Mouse (Mus musculus) hindbrain, embryonic 12.5 days (tissue): Measurements from ENCODE around the gene Mgat3. TPM values are rescaled to one million over a fixed set of nuclear protein-coding genes. Genes with fewer than 3 reads are reported as not detected.

ENCODE experiments used
- ATAC-seq: fragments of 200-750 bp; cut with Nextera tagmentation; 2 replicates; pipeline ENCODE4 v1.8.0; 2017; ENCODE audit warnings: moderate TSS enrichment; ENCODE audit not compliant: low FRiP score
- H3K27ac ChIP-seq: fragments of 300-500 bp; sonication (generic); 2 replicates; pipeline ENCODE4 v1.5.1; 2016; ENCODE audit warnings: mild to moderate bottlenecking
- H3K27me3 ChIP-seq: fragments of 300-500 bp; sonication (generic); 2 replicates; pipeline ENCODE4 v1.6.1; 2016; ENCODE audit warnings: mild to moderate bottlenecking
- H3K36me3 ChIP-seq: fragments of 300-500 bp; sonication (generic); 2 replicates; pipeline ENCODE4 v1.6.1; 2016; ENCODE audit warnings: mild to moderate bottlenecking
- H3K4me1 ChIP-seq: fragments of 300-500 bp; sonication (generic); 2 replicates; pipeline ENCODE4 v1.6.1; 2016
- H3K4me2 ChIP-seq: fragments of 300-500 bp; sonication (generic); replicated peaks from 2 replicates; pipeline ENCODE4 v1.6.1; 2016; ENCODE audit warnings: mild to moderate bottlenecking
- H3K4me3 ChIP-seq: fragments of 300-500 bp; sonication (generic); 2 replicates; pipeline ENCODE4 v1.5.1; 2016; ENCODE audit warnings: mild to moderate bottlenecking
- H3K9ac ChIP-seq: fragments of 300-500 bp; sonication (generic); 2 replicates; pipeline ENCODE4 v1.6.1; 2016; ENCODE audit warnings: mild to moderate bottlenecking, moderate library complexity
- H3K9me3 ChIP-seq: fragments of 300-500 bp; sonication (generic); replicated peaks from 2 replicates; pipeline ENCODE4 v1.6.1; 2016; ENCODE audit warnings: mild to moderate bottlenecking
- WGBS: fragments of 180-500 bp; shearing (Covaris S2); methylation state at CpG from one replicate; pipeline ENCODE4 v1.1.7; 2016; 5-methylcytosine and 5-hydroxymethylcytosine counted together
- polyA plus RNA-seq: library from polyadenylated mRNA; unstranded; fragments of >200 nt; fragmentation: Nextera tagmentation; extraction: Ambion mirVana; gene quantifications from 2 replicates; pipeline ENCODE4 v1.2.1, GENCODE M21; 2016

Gene Mgat3
- polyA plus RNA-seq, 1 experiment from 2014 or later = 12.0 TPM

DNA sequence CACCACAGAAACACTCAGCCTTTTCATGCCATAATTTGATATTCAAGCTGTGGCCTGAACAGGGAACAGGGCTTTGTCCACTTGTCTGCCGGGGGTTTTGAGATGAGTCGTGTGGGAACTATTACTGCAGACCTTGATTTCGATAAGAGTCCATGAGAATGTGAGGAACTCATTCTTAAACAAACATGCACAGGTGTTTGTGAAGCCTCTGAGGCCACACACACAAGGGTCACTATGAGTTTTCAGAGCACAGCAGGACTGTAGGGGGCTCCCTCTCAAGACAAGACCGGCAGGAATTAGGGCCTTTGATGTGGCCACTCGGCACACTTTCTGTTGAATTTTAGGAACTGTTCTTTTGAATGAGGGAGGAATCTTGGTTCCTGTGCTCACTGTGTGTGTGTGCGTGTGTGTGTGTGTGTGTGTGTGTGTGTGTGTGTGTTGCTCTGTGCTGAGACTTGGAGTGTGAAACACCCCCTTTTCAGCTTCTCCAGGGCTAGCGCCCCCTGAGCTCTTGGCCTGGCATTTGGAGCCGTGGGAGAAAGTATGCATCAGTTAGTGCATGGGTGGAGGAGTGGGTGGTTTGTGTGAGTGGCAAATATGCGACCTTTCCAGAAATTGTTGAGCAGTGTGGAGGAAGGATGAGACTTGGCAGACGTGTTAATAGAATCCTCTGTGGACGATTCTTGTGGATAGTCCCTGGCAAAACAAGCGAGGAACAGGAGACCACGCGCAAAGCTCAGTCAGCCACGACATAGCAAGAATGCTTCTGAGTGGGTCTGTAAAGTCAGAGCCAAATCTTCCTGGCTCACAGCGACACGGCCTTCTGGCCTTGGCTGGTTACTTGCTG, 35.4 kb upstream of the Mgat3 start:
- H3K27ac ChIP-seq = 0 out of 2 replicates have a peak overlapping the region, but pooled peaks have one; percentile 23

DNA sequence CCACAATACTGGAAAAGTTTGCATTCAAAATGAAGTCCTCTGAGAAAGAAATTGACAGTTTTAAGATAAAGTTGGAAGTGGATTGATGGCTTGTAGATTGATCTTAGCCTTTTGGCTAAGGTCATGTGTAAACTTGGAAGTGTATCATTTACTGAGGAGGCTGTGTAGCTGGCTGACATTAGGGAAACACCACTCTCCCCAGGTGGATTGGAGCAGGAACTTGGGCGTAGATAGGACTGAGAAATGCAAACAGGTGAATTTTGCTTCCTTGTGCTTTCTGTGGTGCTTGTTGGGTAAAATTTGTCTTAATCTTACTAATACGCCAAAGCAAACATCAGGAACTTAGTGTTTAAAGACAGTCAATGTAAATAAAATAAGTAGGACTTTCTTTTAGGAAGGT, 33.2 kb upstream of the Mgat3 start:
- Histone ChIP-seq H3K4me3 (no peak overlapping the region), H3K36me3 (peaks cover 30% of the 10 kb centered on the region), H3K27me3 (no peaks in the 10 kb centered on the region), H3K4me2 (no peak overlapping the region), H3K27ac (no peak overlapping the region), H3K9ac (no peak overlapping the region), H3K4me1 (peaks cover 18% of the 10 kb centered on the region; the same call in 1 of the 2 replicates), H3K9me3 (peaks cover 8% of the 10 kb centered on the region; the same call in 1 of the 2 replicates)
- no peak for ATAC-seq
- 97% methylated on average over 2 of the region's 2 CpGs for WGBS

More for the DNA sequence above, 35.4 kb upstream of the Mgat3 start:
- peaks cover 8% of the 10 kb centered on the region; the same call in 1 of the 2 replicates for H3K9me3 ChIP-seq
- H3K27me3 ChIP-seq = no peaks in the 10 kb centered on the region
- WGBS = 69% methylated on average over 17 of the region's 17 CpGs
- ATAC-seq = no peak
- peaks cover 33% of the 10 kb centered on the region for H3K4me1 ChIP-seq
- H3K36me3 ChIP-seq = peaks cover 30% of the 10 kb centered on the region
- no peak overlapping the region for H3K4me3 ChIP-seq
- no peak overlapping the region for H3K4me2 ChIP-seq
- H3K9ac ChIP-seq = no peak overlapping the region

DNA sequence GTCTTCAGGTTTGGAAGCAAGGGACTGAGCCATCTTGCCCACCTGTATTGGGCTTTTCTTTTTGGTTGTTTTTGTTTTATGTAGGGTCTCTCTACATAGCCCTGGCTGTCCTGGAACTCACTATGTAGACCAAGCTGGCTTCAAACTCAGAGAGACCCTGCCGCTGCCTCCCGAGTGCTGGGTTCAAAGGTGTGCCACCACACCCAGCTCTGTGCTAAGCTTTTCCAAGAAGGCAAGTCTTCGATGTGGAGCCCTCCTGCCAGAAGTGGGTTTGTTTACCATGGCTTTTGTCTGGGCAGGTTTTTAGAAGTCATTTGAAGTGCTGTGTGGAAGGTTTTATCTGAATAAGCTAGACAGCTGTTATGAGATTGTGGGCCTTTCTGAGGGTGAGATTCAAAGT, 32.6 kb upstream of the Mgat3 start:
- no peak overlapping the region for H3K9ac ChIP-seq
- H3K36me3 ChIP-seq = peaks cover 30% of the 10 kb centered on the region
- H3K4me3 ChIP-seq = no peak overlapping the region

DNA sequence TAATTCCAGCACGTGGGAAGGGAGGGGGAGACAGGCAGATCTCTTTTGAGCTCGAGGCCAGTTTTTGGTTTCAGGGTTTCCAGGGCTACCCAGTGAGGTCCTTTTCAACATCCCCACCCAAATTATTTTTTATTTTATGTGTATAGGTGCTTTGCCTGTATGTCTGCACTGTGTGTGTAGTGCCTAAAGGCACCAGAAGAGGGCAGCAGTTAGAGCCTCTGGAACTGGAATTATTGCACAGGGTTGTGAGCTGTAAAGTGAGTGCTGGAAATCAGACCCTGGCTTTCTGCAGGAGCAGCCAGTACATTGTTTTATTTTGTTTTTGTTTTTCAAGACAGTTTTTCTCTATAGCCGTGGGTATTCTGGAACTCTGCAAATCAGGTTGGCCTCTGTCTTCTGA, 31.4 kb upstream of the Mgat3 start:
- ATAC-seq = no peak
- Histone ChIP-seq H3K4me3 (no peak overlapping the region), H3K4me1 (peaks cover 12% of the 10 kb centered on the region; the same call in 1 of the 2 replicates)

More for the DNA sequence above, 32.6 kb upstream of the Mgat3 start:
- no peak for ATAC-seq
- Histone ChIP-seq H3K27ac (no peak overlapping the region), H3K9me3 (peaks cover 8% of the 10 kb centered on the region; the same call in 1 of the 2 replicates), H3K27me3 (no peaks in the 10 kb centered on the region), H3K4me1 (peaks cover 18% of the 10 kb centered on the region; the same call in 1 of the 2 replicates), H3K4me2 (no peak overlapping the region)
- 97% methylated on average over 3 of the region's 3 CpGs for WGBS

DNA sequence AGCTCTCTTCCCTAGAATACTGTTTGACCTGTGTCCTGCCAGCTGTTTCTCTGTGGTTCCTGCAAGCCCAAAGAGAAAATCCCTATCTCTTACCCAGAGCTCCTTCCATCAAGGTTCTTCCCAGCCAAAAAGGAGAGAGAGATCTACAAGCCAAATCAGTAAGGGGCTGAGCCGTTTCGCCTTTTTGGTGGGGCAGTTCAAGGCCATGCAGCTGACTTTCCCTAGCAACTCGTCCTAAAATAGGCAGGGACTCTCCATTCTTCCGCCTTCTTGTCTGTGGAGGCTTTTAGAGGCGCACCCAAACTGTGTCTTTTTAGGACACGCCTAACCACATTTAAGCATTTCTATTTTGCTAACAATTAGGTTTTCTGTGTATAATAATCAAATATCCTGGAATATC, 29.8 kb upstream of the Mgat3 start:
- 97% methylated on average over 6 of the region's 6 CpGs for WGBS
- ATAC-seq = no peak
- Histone ChIP-seq H3K36me3 (peaks cover 33% of the 10 kb centered on the region), H3K27me3 (no peaks in the 10 kb centered on the region), H3K27ac (no peak overlapping the region), H3K9me3 (peaks cover 8% of the 10 kb centered on the region; the same call in 1 of the 2 replicates), H3K4me1 (no peaks in the 10 kb centered on the region), H3K4me2 (no peak overlapping the region), H3K4me3 (no peak overlapping the region), H3K9ac (no peak overlapping the region)

More for the DNA sequence above, 31.4 kb upstream of the Mgat3 start:
- Histone ChIP-seq H3K9ac (no peak overlapping the region), H3K36me3 (peaks cover 25% of the 10 kb centered on the region), H3K4me2 (no peak overlapping the region), H3K9me3 (peaks cover 8% of the 10 kb centered on the region; the same call in 1 of the 2 replicates), H3K27ac (no peak overlapping the region), H3K27me3 (no peaks in the 10 kb centered on the region)
- WGBS = 98% methylated on average over 3 of the region's 3 CpGs

DNA sequence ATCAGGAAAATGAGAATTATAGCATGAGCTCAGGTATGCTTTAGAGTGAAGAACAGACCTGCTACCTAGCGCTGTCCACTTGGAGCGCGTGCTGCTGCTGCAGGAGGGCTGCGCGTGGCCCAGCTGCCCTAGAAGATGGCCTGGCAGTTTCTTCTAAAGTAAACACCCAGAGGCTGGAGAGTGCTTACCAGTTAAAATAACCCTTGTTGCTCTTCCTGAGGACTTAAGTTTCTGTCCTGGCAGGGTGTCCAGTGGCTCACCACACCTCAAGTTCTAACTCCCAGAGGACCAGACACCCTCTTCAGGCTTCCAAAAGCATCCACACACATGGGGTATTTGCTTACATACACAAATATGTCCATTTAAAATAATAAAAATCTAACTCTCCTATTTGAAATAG, 28.1 kb upstream of the Mgat3 start:
- Histone ChIP-seq H3K4me1 (no peaks in the 10 kb centered on the region), H3K27ac (no peak overlapping the region), H3K9me3 (peaks cover 8% of the 10 kb centered on the region; the same call in 1 of the 2 replicates), H3K4me3 (no peak overlapping the region), H3K27me3 (no peaks in the 10 kb centered on the region), H3K36me3 (peaks cover 47% of the 10 kb centered on the region), H3K9ac (no peak overlapping the region), H3K4me2 (no peak overlapping the region)
- ATAC-seq = no peak
- 95% methylated on average over 5 of the region's 5 CpGs for WGBS

DNA sequence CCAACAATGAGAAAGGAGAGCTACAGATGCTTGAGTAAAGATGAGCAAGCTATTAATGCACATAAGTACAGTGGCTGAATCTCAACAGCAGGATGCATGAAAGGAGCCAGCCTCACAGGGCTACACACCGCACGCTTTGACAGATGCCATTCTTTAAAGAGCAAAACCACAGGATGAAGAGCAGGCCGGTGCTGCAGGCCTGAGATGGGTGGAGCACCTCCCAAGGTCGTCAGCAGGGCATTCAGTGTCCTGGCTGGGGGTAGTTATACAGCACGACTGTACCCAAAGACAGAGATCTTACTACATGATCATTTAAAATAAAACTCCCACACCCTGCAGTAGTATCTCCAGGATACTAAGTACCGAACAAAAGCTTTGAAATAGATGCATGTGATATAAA, 27.4 kb upstream of the Mgat3 start:
- no peak overlapping the region for H3K4me3 ChIP-seq
- peaks cover 47% of the 10 kb centered on the region for H3K36me3 ChIP-seq
- no peak overlapping the region for H3K4me2 ChIP-seq
- ATAC-seq = no peak
- H3K4me1 ChIP-seq = no peaks in the 10 kb centered on the region
- no peak overlapping the region for H3K27ac ChIP-seq
- H3K27me3 ChIP-seq = no peaks in the 10 kb centered on the region
- H3K9ac ChIP-seq = no peak overlapping the region
- WGBS = 73% methylated on average over 6 of the region's 6 CpGs
- peaks cover 8% of the 10 kb centered on the region; the same call in 1 of the 2 replicates for H3K9me3 ChIP-seq

DNA sequence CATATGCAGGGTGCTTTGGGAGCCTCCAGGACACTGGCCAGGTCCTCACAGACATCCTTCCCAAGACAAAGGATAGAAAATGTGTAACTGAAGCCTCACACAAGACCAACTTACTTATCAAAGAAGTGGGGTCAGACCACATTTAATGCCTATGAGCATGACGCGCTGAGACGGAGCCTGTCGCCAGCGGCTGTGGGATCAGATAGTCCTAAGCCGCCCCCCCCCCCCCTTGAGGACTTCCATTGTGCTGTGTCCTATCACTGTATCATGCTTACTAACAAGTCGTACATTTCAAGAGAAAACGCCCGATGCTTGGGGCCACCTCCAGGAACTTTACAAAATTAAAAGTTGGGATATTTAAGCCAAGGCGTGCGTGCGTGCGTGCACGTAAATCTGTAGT, 26.4 kb upstream of the Mgat3 start:
- Histone ChIP-seq H3K27me3 (no peaks in the 10 kb centered on the region), H3K4me3 (no peak overlapping the region), H3K9ac (no peak overlapping the region), H3K27ac (no peak overlapping the region), H3K4me2 (no peak overlapping the region), H3K36me3 (peaks cover 44% of the 10 kb centered on the region), H3K4me1 (no peaks in the 10 kb centered on the region), H3K9me3 (peaks cover 2% of the 10 kb centered on the region; the same call in 1 of the 2 replicates)
- ATAC-seq = no peak
- 89% methylated on average over 14 of the region's 14 CpGs for whole genome bisulfite sequencing

DNA sequence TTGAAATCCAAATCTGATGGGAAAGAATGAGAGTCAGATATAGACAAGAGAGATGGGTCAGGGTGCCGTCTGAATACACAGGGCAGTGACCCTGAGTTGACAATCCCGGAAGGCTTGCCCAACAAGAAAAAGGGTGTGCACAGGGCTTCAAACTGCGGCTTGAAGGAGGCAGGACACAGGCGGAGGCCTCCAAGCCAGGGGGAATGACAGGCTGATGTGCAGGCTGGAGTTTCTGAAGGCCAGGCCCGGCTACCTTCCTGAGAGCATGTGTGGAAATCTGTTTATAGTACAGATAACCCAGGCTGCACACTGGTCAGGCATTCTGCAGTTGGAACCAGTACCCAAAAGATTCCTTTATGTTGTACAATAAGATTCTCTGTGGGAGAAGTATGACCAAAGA, 26.0 kb upstream of the Mgat3 start:
- no peak overlapping the region for H3K4me3 ChIP-seq
- no peak overlapping the region for H3K9ac ChIP-seq
- no peak overlapping the region for H3K4me2 ChIP-seq
- H3K4me1 ChIP-seq = no peaks in the 10 kb centered on the region
- no peak overlapping the region for H3K27ac ChIP-seq
- H3K36me3 ChIP-seq = peaks cover 43% of the 10 kb centered on the region
- 77% methylated on average over 5 of the region's 5 CpGs for WGBS
- no peak for ATAC-seq
- no peaks in the 10 kb centered on the region for H3K9me3 ChIP-seq
- no peaks in the 10 kb centered on the region for H3K27me3 ChIP-seq

DNA sequence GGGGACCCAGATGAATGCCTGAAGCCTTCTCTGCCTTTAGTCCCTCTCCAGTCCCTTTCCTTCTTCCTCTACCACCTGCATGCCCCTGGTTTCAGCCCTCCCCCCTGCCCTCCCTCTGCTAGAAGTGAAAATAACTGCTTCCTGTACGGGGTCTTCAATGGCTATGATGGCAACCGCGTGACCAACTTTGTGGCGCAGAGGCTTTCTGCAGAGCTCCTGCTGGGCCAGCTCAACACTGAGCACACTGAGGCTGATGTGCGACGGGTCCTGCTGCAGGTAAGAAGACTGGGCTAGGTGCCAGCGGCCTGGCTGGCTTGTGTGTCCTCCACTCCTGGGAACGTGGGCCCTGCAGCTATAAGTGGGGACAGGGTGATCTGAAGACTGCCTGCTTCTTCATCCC, 25.0 kb upstream of the Mgat3 start:
- 91% methylated on average over 8 of the region's 8 CpGs for WGBS
- Histone ChIP-seq H3K4me1 (no peaks in the 10 kb centered on the region), H3K4me2 (no peak overlapping the region), H3K4me3 (no peak overlapping the region), H3K27me3 (no peaks in the 10 kb centered on the region), H3K27ac (no peak overlapping the region), H3K36me3 (peaks cover 54% of the 10 kb centered on the region), H3K9me3 (no peaks in the 10 kb centered on the region), H3K9ac (no peak overlapping the region)
- no peak for ATAC-seq

DNA sequence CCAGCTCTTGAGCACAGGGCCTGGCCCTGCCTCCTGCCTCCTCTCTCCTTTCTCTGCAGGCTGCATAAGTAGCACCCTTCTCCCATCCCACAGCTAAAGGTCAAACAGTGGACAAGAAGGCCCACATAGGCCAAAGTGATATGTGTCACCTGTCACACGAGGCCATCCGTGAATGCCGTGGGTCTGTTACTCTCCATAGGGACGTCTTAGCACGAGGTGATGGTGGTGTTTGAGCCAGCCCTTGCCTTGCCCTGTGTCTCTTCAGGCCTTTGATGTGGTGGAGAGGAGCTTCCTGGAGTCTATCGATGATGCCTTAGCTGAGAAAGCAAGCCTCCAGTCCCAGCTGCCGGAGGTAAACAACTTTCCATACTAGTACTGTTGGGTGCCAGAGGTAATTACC, 24.0 kb upstream of the Mgat3 start:
- Histone ChIP-seq H3K36me3 (peaks cover 63% of the 10 kb centered on the region), H3K4me3 (no peak overlapping the region), H3K4me1 (no peaks in the 10 kb centered on the region), H3K27me3 (no peaks in the 10 kb centered on the region), H3K27ac (no peak overlapping the region), H3K4me2 (no peak overlapping the region), H3K9ac (no peak overlapping the region), H3K9me3 (no peaks in the 10 kb centered on the region)
- WGBS = 97% methylated on average over 7 of the region's 7 CpGs
- ATAC-seq = no peak

DNA sequence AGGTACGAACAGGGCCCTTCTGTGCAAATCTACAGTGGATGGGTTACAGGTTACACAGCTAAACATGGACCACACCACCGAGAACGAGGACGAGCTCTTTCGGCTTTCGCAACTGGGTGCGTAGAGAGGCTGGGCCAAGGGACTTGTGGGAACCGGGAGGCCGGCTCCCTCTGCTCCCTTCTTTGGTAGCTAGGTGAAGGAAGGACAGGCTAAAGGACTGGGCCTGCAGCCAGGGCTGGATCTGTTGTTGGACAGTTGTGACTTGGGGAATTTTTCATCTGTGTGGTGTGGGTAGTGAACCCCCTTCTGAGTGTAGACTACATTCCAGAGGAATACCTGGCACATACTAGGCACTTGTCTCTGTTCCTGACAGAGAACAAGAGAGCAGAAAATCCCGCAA, 20.9 kb upstream of the Mgat3 start:
- 93% methylated on average over 10 of the region's 10 CpGs for WGBS
- Histone ChIP-seq H3K4me3 (no peak overlapping the region), H3K9me3 (no peaks in the 10 kb centered on the region), H3K27ac (no peak overlapping the region), H3K4me1 (no peaks in the 10 kb centered on the region), H3K4me2 (no peak overlapping the region), H3K27me3 (no peaks in the 10 kb centered on the region), H3K36me3 (peaks cover 93% of the 10 kb centered on the region), H3K9ac (no peak overlapping the region)
- ATAC-seq = no peak

DNA sequence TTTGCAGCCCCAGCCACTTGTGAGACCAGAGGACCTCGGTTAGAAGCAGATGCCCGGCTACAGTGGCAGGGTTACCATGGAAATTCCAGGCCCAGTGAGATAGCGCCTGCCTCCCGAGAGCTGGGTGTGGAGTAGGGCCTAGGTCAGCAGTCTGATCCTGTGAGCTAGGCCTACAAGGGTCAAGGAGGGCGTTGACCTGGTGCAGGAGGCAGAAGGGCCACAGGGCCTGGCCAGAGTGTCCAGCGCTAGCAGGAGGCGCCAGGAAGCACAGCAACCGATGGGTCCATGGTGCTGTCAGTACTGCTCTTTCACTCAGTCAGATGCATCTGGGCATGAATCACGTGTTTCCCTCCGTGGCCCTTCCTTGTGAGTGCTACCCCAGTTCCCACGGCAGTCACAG, 19.8 kb upstream of the Mgat3 start:
- no peak overlapping the region for H3K4me3 ChIP-seq
- no peaks in the 10 kb centered on the region for H3K27me3 ChIP-seq
- H3K9ac ChIP-seq = no peak overlapping the region
- ATAC-seq = no peak
- no peaks in the 10 kb centered on the region for H3K9me3 ChIP-seq
- peaks cover 92% of the 10 kb centered on the region for H3K36me3 ChIP-seq
- H3K4me2 ChIP-seq = no peak overlapping the region
- no peak overlapping the region for H3K27ac ChIP-seq
- H3K4me1 ChIP-seq = peaks cover 6% of the 10 kb centered on the region
- 80% methylated on average over 11 of the region's 11 CpGs for WGBS
